Mouse (Mus musculus): Measurements from ENCODE around the gene Ddx3x.
"Not testable (repeated sequence)": the region's sequence is repeated elsewhere in the genome, so short reads cannot be mapped to it uniquely, and the experiment has no call there.

The Ddx3x gene

DNA sequence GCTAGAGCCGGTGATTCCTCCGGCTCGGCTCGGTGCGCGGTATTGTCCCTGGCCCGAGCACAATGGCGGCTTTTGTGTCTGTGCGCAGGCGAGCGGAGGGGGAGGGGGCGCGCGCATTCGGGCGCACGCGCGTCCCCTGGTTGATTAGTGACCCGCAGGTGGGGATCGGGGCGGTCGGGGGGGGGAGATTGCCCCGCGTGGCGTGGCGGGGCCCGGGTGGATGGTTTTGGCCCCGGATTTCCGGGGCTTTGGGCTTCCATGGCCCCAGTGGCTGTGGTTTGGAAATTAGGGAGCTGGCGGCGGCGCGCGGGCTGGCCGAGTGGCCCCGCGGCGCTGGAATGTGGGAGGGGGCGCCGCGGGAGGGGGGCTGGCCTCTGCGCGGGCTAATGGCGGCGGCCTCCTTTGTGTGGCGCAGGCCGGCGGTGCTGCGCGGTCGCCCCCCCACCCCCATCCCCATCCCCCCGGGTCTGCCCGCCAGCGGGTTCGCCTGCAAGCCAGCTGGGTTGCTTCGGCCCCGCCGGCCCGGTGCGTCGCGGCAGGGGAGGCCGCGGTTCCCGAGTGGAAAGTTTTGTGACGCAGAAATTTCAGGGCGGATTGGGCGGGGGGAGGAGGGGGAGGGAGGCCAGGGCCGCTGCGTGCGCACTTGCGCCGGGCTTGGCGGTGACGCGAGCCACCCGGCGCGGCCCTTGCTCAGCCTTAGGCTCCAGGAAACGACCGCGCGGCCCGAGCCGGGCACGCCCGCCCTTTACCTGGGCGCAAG, 739 bp downstream of the Ddx3x start:
- DNase-seq (ENCODE audit: extremely low spot score, low read depth, low spot score): no peak

DNA sequence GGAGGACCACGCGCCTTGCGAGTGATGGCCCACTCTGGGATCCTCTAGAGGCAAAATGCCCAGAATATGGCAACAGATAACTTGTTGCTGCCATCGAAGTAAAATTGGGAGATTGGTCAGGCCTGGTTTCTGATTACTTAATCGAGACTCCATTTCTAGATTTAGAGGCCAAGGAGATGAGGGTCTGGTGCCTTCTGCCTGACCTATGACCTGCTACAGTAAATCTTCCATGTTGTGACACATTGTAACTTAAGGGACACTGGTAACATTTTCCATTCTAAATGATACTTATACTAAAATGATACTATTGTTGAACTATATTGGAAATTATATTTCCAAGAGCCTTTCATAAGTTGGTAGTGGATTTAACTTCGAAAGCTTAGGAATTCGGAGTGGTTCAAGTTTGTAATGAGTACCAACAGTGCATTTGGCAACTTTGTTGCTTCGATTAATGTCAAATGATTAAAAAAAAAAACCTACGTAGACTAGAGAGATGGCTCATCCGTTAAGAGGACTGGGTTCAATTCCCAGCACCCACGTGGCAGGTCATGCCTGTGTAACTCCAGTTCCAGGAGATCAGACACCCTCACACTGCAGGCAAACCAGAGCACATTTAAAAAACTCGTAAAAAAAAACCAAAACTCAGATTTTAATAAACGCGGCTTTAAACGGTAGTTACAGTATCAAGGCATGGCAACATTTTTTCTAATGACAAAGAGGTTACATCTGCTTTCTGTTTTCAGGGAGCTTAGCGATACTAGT, 1.5 kb downstream of the Ddx3x start:
- DNase-seq (ENCODE audit: extremely low spot score, low read depth, low spot score): no peak

DNA sequence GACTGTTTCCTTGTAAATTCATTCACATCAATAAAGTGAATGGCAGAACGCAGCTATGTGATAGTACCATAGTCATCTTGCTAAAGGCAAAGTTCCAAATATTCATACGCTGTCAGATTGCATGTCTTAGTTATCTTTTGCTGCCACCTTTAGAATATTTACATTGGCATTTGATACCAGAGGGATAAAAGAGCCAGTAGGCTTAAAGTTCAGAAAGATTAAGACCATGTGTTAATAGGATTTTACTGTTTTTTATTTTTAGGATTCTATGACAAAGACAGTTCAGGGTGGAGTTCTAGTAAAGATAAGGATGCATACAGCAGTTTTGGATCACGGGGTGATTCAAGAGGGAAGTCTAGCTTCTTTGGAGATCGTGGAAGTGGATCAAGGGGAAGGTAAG, 5.0 kb downstream of the Ddx3x start:
- DNase-seq (ENCODE audit: extremely low spot score, low read depth, low spot score): no peak

DNA sequence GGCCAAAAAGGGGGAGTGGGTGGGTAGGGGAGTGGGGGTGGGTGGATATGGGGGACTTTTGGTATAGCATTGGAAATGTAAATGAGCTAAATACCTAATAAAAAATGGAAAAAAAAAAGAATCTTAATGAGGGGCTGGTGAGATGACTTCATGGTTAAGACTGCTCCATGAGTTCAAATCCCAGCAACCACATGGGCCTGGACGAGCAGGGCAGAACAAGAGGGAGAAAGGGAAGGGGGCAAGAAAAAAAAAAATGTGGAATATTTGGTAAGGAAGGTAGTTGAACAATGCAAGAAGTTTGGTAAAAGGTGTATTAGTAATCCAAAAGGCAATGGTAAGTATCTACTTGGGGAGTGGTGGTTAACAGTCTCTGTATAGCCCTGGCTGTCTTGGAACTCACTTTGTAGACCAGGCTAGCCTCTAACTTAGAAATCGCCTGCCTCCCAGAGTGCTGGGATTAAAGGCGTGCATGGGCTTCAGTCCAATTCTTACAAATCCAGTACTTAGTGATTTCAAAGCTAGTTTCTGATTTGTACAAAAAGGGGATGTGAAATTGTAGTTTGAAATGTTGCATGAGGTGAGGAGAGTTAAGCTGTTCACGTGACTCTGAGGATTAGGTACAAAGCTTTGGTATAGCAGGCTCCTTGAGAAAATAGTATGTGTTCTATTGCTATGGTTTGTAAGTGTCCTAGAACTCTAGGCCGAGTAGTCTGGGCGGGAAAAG, 13.9 kb downstream of the Ddx3x start:
- DNase-seq (ENCODE audit: extremely low spot score, low read depth, low spot score): no peak

DNA sequence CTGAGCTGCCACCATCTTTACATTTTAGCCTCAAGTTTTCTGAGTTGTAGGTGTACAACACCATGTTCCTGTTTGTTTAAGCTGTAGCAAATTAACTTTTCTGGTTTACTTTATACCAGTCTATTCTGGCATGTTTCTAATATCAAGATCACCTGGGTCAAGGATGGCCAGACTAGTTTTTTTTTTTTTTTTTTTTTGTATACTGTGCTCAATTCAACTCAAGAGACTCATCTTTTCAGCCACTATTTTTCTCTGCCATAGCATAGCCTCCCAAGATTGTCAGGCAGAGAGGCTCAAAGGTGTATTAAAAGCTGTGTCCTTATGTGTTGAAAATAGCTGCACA, 14.4 kb downstream of the Ddx3x start:
- DNase-seq (ENCODE audit: extremely low spot score, low read depth, low spot score): no peak

DNA sequence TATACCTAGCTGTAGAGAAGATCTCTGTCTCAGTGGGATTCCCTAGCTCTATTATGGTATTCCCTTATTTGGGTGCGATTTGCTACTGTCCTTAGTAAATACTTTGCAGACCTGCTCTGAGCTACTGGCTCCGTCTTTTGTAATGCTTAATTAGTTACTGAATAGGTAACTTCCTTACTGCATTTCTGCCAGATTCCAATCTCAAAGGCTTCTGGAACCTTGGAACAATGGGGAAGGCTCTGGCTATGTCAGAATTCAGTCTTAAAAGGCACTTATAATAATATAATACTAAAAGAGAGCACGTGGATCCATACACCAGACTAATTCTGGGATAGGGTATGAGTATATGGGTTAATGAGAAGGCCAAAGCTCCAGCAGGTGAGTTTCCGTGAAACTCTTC, 15.5 kb downstream of the Ddx3x start:
- DNase-seq (ENCODE audit: extremely low spot score, low read depth, low spot score): not testable (repeated sequence)

DNA sequence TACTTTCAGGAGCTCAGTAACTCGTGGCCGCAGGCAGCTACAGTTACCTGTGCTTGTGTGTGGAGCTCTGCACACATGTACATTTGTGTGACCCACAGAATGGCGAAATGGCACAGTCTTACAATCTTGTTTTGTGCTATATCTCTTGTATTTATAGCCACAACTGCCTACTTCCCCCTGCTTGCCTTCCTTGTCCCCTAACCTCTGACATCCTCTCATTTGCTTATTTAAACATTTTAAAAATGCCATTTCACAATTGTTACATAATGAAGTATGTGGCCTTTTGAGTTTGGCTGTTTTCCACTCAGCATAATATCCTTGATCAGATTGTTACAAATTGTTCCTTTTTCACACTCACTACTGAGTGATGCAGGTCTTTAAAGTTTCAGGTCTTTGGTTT, 25.4 kb downstream of the Ddx3x start:
- no peak for DNase-seq (ENCODE audit: extremely low spot score, low read depth, low spot score)

DNA sequence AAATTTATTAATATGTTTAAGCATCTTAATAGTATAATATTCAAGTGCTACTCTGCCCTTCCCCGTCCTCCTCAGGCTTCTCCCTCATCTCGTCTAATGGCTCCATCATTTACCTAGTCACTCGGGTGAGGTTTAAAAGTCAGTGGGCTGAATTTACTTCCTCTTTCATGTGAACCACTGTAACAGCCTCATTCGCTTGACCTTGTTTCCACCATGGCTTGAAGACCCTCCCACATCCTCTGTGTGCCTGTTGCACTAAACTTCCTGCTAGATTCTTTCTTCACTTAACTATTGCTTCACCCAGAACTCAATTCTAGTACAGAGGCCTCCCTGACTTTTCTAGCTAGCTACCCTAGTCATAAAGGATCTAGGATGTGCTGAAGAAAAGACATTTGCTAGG, 30.6 kb downstream of the Ddx3x start:
- no peak for DNase-seq (ENCODE audit: extremely low spot score, low read depth, low spot score)

DNA sequence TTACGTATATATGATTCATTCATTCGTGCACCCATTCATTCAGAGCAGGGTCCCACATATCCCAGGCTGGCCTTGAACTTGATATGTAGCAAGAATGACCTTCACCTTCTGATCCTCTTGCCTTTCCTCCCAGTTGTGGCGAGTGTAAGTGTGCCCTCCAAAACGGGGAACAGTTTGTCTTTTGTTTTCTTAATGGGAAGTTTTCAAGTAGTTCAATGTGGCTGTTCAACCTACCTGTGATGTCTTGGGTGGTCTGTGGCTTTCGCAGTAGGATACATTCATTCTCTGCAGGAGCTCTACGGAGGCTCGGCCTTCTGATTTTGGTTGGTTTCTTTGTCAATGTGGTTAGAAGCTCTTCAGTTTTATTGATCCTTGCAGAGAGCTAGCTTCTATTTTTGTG, 48.8 kb downstream of the Ddx3x start:
- DNase-seq (ENCODE audit: extremely low spot score, low read depth, low spot score): no peak
